Mouse (Mus musculus) gastrocnemius, postnatal 10 days (tissue): ENCODE results near the gene Acvrl1. TPM values are rescaled to one million over a fixed set of nuclear protein-coding genes. Genes with fewer than 3 reads are reported as not detected.
A peak's percentile ranks its signal among the peaks of the same experiment; 100 is the strongest.
"Not testable (repeated sequence)": the region's sequence is repeated elsewhere in the genome, so short reads cannot be mapped to it uniquely, and the experiment has no call there.

Source experiments
- DNase-seq: peaks from one replicate; pipeline ENCODE4 v3.0.0; 2021; ENCODE audit warnings: mixed read lengths
- total RNA-seq, 2 experiments: library from RNA; stranded (reverse); gene quantifications; 2 replicates each; pipeline ENCODE4 v1.2.3; 2021

Acvrl1 gene
- total RNA-seq, 2 experiments from 2014 or later = 15.1 to 18.2 TPM

DNA sequence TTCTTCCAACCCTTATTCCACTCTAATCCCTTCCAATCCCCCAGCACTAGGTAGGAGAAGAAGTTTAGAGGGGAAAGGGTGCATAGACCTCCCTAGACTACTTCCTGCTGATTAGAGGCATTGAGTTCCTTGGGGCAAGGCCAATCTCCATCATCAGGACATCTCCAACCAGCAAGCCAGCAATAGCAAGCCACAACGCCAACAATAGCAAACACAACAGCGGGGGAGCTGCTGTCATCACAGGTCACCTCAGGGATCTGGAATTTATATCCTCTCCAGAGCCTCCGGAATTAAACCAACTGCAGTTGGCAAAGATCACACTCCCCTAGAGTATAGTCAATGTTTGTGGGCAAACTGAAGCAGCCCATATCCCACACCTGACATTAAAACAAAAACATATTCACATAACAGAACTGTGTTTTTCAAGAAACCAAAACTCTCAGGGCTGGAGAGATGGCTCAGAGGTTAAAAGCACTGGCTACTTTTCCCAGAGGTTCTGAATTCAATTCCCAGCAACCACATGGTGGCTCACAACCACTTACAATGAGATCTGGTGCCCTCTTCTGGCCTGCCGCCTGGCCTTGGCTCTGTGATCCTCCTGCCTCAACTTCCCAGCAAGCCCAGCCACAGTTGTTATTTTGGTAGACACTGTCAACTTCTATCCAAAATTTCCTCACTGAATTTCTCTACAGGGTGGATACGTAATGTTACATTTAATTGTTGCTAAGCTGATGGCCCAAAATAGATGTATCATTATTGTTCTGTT, 20.2 kb upstream of the Acvrl1 start:
- DNase-seq = no peak

DNA sequence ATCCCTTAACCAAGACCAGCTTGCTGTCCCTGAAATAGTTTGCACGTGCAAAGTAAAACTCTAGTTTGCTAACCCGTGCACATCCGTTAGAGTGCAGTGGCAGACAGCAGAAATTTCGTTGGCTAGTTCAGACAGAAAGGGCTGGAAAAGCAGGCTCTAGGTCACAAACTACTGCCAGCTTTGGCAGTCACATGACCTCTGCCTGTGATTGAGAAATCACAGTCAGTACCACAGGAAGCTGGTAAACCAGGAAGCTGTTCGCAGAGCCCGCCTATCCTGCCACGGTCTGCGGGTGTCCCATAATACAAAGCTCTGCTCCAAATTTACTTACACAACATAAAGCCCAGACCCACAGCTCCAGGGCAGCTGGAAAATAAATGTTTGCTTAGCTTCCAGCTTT, 15.1 kb upstream of the Acvrl1 start:
- DNase-seq = no peak

DNA sequence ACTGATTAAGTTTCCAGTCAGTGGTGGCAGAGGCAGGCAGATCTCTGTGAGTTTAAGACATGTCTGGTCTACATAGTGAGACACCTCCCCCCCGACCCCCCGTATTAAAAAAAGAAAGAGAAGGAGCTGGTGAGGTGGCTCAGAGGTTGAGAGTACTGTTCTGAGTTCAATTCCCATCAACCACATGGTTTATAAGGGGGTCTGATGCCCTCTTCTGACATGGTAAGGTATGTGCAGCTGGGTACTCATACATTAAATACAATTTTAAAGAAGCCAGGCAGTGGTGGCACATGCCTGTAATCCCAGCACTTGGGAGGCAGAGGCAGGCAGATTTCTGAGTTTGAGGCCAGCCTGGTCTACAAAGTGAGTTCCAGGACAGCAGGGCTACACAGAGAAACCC, 14.5 kb upstream of the Acvrl1 start:
- not testable (repeated sequence) for DNase-seq

DNA sequence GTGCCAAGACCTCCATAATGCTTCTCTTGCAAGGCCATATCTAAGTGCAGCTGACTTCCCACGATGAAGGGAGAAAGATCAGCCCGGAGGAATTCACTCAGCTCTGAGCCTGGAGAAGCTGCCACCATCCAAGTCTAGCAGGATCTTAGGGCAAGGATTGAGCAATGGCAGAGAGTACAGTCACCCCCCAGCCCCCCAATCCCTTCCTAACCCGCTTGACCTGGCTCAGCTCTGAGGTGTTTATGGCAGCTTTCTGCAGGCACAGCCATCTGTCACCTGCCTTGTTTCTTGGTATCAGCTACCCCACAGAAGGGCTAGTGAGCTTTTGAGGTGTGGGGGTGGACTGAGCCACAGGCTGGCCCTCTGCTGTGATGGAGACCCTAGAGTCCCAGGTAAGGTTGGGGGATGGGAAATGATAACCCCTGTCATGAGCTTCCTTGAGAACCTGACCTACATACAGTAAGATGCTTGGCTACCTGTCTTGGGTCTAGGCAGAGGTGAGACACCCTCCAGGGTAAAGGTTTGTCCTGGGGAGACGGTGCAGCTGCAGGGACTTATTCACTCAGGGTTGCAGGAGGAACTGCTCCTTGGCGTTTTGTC, 12.7 kb upstream of the Acvrl1 start, which contains the start of gene Ankrd33:
Gene Ankrd33 (plus strand): TSS at position 245 of the 600 bp plus-strand sequence.
- no peak for DNase-seq

DNA sequence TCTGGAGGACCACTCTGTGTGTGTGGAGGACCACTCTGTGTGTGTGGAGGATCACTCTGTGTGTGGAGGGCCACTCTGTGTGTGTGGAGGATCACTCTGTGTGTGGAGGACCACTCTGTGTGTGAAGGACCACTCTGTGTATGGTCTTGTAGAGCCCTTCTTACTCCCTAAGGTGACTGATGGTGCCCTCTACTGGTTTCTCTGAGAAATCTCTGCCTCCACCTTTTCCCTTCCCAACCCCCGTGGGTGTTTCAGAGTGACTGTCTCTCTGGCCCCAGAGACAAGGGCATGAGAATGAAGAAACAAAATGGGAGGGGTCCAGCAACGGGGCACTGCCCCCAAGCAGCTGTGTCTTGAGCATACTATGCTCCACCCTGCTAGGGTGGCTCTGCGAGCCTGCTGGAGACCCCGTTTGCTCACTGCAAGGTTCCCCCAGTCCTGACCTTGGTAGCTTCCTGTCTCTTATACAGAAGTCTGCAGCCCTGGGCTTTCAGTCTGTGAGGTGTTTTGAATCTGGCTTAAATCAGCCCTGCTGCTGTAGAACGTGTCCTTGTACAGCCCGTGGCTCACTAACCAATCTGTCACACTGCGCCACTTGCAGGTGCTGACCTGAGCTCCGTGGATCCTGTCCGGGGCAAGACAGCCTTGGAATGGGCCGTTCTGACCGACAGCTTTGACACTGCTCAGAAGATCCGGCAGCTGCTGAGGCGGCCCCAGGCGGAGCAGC, 9.8 kb upstream of the Acvrl1 start:
- DNase-seq = no peak

DNA sequence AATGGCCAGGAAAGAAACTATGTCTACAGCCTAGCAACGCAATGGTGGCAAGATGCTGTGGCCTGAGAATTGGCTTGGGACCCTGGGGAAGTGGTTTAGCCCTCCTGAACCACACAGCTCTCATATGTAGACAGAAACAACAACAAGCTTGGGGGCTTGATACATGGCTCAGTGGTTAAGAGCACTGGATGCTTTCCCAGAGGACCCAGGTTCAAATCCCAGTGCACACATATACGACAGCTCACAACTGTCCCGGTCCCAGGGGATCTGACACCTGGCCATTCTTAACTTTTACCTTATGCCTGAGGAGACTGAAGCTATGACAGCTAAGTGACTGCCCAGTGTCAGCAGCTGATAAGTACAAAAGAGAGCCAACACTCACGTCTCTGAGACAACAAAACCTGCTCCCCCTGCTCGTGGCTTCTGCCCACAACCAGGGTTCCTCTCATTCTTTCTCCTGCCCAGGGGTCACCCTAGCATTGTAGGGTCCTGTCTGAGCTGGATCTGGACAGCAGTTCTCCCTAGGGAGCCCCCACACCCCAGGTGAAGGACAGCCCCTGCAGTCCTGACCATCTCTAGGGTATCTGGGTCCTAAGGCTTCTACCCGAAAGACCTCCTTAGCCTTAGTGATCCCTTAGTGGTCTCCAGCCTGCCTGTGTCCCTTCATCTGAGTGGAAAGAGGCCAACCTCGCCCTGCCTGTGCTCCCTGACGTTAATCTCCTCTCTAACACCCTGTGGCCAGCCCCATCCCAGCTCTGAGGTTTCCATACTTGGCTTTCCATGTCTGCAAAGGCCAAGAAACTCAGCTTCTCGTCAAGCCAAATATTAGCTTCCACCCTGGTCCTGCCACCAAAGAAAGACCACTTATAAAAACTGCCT, 6.7 kb upstream of the Acvrl1 start:
- no peak for DNase-seq

DNA sequence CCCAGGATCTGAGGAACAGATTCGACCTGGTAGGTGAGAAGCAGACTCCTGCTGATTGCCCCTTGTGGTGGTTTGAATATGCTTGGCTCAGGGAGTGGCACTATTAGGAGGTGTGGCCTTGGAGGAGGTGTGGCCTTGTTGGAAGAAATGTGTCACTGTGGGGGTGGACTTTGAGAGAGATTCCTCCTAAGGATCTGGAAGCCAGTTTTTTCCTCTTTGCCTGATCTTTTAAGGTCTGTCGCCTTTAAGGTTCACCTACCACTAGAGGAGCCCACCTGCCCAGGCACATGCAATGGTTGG, 6.1 kb upstream of the Acvrl1 start:
- DNase-seq = no peak

DNA sequence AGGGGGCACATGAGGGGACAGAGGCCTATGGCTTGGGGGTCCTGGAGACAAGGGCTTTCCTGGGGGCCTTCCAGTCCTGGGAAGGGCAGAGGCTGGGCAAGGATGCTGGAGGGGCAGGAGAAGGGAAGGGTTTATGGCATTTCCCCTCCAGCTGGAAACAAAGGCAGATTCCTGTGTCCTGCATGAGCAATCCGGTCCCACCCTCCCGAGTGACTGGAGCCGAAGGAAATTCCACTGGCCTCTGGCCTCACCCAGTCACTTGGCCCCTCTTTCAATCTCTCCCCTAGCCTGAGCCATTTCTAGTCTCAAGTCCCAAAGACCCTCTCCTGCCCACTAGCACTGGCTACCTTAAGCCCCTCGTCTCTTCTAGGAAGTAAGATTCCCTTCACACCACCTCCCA, 5.1 kb upstream of the Acvrl1 start:
- no peak for DNase-seq

DNA sequence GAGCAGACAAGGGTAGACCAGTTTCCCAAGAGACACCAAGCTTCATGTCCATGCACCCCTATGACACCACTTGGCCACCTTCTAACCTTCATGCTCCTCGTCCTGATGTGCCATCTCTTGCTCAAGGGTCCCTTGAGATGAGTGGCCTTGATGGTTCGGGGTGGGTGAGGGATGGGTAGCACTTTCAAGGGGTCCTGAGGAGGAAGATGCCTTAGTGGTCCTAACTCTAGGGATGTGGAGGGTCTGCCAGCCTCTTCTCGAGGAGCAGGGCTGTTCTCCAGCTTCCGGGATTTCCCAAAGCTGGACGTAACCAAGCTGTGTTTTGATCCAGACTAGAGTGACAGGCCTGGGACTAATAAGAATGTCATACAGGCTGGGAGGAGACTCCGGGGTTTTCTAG, 2.8 kb upstream of the Acvrl1 start:
- no peak for DNase-seq

DNA sequence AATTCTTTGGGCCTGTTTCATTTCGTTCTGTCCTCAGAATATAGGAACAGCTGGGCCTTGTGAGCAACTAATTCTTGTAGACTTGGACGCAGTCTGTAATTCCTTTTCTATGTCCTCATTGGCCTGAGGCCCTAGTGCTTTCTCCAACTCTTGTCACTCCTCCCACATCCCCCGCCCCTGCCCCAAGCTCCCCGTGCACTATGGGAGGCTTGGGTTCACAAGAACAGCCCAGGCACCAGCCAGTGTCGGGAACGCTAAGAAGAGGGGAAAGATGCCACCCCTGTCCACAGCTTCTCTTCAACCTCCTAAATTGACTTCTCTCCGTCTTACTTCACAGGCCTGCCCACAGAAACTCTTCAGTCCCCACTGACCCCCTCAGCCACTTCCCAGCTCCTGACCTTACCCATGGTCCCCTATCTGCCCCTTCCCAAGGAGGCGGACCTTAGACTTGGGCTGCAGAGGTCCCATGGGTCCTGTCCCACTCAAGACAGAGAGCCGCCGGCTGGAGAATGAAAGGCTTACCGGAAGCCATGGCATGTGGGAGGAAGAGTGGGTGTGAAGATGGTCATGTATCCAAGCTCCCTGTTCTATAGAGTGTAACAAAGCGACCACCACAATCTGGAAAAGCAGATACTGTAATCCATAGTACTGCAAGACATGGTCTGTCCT, 1.3 kb upstream of the Acvrl1 start:
- DNase-seq = peak; percentile 60

DNA sequence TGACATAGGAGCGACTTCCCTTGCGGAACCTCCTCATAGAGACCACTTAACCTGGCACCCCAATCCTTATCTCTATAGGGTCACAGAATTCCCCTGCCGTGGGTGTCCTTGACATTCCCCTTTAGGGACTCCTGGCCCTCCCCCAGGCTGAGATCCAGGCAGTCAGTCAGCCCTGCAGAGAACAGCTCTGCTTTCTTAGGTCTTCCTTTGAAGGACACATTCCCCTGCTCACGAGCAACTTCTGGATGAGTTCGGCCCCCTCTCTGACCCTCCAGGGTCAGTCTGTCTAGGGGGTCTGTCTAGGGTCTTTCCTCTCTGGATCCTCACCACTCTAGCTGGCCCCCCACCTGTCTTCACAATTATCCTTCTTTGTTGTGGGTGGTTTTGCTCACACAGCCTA, 1.1 kb downstream of the Acvrl1 start:
- no peak for DNase-seq

DNA sequence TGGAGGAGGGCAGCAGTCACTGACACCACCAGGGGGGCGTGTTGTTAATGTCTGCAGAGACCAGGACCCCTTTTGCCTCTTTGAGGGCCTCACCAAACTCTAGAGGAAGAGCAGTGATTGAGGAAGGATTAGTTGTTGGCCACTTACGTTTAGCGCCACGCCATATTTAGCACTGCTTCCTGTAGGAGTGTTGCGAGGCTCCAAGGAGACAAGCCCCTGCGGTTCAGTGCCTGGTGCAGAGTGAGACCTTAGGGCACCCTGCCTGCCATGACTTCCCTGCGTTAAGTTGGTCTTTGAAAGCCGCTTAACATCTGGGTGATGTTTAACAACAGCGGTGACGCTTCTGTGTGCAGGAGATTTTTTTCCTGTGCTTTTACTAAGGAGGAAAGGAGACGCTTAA, 3.2 kb downstream of the Acvrl1 start:
- DNase-seq = no peak

DNA sequence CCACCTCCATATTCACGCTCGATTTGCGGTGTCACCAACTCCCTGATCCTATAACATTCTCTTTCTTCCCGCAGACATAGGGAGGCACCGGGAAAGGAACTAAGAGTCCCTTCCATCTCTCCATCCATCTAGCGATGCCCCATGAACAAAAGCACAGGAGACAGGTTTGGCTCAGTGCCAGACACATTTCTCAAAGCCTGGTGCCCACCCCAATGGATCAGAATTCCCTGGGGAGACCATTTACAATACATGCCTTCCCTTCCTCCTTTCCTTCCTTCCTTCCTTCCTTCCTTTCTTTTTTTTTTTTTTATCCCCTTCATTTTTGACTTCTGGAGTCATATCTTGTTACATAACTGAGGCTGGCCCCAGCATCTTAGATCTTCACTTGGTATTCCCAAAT, 3.7 kb downstream of the Acvrl1 start:
- no peak for DNase-seq

DNA sequence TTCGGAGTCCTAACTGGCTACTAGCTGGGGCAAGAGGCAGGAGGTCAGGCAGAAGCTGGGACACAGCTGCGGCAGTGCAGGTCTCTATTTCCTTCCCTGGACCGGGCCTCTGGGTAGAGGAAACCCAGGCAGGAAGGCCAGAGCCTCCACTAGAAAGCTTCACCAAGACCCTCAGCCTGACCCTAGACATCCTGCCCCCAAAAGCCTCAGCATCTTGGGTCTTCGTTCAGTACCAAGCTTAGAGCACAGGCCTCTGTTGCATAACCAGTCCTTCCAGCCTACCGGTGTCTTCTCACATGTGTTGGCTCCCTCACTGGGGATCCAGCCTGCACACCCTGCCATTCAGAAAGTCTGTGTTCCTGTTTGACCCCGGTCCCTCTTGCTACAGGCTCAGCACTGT, 4.4 kb downstream of the Acvrl1 start:
- DNase-seq = no peak

DNA sequence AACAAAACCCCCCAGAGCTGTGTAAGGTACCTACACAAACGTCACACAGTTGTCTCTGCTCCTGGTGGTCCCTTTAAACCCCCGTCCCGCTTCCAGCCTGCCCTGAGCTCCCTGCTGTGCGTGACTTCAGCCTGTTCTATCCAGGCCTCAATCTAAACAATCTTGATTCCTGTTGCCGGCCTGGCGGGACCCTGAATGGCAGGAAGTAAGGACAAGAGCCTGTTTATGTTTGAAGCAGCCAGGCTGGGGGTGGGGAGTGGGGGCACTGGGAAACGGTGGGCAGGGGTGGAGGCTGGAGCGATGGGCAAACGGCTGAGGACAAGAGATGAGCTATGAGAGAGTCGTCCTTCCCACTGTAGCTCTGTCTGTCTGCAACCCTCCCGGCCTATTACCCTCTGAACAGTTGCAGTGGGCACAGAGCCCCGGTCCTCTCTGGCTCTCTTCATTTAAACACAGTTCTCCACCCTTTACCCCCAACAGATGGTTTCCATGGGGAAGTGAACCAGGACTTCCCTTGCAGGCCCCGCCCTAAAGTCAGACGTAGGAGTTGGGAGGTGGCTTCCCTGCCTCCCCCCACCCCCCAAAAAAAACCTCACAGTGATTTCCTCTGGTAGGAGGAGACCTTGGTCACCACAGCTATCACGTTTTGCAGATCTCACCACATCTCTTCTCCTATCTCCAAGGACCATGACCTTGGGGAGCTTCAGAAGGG, 5.8 kb downstream of the Acvrl1 start:
- no peak for DNase-seq

DNA sequence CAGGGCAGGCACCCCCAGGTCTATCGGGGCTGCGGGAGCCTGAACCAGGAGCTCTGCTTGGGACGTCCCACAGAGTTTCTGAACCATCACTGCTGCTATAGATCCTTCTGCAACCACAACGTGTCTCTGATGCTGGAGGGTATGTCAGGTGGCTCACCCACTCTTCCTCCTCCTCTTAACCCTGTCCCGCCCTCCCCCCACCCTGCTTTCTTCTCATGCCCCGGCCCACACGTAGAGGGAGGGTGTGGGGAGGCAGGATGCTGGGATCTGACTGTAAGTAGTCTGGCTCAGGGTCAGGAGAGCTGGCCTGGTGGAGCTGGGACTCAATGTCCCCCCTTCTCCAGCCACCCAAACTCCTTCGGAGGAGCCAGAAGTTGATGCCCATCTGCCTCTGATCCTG, 7.1 kb downstream of the Acvrl1 start:
- DNase-seq = no peak

DNA sequence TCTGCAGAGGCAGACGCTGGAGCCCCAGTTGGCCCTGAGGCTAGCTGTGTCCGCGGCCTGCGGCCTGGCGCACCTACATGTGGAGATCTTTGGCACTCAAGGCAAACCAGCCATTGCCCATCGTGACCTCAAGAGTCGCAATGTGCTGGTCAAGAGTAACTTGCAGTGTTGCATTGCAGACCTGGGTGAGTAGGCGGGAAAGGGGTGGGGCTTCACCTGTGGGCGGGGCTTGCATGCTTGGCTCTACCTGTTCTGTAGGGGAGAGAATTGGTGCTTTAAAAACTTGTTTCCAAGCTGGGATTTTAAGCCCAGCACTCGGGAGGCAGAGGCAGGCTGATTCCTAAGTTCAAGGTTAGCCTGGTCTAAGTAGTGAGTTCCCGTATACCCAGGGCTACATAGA, 9.1 kb downstream of the Acvrl1 start:
- no peak for DNase-seq

DNA sequence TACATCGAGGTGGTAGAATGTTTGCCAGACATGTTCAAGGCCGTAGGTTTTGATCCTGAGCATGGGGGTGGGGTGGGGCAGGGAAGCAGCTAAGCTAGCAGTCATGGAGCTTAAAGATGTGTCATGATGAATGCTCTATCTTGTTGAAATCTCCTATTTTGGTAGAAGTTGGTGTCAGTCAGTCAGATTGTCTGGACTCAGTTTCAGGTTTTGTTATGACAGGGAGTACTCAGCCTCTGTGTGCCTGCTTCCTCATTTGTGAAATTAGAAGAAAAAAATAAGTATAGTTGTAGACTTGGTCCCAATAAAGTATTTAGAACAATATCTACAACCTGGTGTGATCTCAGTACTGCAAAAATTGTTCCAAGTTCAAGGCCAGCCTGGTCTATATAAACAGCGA, 10.4 kb downstream of the Acvrl1 start:
- no peak for DNase-seq

DNA sequence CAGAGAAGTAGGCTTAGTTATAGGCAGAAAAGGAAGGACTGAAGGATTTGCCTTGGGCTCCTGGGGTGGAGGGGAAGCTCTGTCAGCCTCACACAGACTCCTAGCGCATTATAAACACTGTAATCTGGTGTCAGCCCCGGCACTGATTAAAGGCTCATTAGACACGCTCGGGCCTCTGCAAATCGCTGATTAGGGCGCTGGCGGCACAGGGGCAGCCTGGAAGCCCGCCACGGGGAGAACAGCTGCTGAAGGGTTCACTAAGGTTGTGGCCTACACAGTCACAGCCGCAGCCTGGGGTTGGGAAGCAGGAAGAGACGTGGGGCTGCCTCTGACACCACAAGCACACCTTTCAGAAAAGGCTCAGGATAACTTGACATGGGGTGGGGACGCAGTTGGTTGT, 11.6 kb downstream of the Acvrl1 start:
- DNase-seq = peak; percentile 83

DNA sequence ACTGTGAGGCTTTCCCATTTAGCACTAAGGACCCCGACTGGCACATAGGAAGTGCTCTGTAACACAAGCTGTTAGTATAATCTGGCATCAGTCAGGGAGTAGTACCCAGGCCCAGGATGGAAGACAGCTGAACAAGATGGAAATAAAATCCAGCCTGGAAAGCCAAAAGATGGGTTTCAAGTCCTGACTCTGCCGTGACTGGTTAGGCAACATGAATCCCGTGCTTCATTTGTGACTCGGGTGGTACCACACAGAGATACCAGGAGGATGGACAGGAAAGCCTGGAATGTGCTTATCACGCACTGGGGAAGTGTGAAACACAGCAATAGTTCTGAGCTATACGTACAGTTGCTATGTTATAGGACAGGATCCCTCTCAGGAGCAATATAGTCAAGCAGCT, 12.3 kb downstream of the Acvrl1 start:
- no peak for DNase-seq

DNA sequence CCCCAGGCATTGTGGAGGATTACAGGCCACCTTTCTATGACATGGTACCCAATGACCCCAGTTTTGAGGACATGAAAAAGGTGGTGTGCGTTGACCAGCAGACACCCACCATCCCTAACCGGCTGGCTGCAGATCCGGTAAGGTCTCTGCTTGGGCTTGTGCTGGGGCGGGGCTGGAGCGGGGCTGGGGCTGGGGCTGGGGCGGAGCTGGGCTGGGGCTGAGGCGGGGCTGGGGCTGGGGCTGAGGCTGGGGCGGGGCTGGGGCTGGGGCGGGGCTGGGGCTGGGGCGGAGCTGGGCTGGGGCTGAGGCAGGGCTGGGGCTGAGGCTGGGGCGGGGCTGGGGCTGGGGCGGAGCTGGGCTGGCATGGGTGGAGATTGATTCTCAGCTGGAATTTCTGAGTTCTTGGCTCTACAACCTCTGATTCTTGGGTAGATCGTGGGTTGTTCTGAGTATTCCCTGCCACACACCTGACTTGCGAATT, 12.8 kb downstream of the Acvrl1 start:
- DNase-seq = peak; percentile 60
